Mouse (Mus musculus) activated CD4-positive, CD25-positive, alpha-beta regulatory T cell (primary cell): Measurements from ENCODE around the gene Krtap16-1. TPM values are rescaled to one million over a fixed set of nuclear protein-coding genes. Genes with fewer than 3 reads are reported as not detected.

Source experiments
- polyA plus RNA-seq, 2 experiments: library from polyadenylated mRNA; unstranded; fragments of 100-300 nt; shearing (Covaris generic); gene quantifications; one replicate each; pipeline ENCODE4 v1.2.1; 2017

Gene Krtap16-1
- polyA plus RNA-seq: not detected

DNA sequence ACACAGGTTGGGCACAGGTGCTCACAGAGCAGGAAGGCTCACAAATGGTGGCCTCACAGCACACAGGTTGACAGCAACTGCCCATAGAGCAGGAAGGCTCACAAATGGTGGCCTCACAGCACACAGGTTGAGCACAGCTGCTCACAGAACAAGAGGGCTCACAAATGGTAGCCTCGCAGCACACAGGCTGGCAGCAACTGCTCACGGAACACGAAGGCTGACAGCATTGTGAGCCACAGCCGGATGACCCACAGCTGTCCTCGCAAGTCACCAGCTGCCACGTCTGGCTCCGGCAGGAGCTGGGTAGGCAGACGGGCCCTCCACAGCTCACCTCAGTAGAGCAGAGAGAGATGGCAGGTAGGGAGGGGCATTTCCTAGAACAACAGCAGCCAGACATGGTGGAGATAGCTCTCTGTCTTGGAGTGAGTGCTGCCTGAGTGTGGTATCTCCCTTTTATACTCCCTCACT lies at the start of gene Krtap16-1:
Gene Krtap16-1 (minus strand): TSS at position 418 of the 468 bp plus-strand sequence.

DNA sequence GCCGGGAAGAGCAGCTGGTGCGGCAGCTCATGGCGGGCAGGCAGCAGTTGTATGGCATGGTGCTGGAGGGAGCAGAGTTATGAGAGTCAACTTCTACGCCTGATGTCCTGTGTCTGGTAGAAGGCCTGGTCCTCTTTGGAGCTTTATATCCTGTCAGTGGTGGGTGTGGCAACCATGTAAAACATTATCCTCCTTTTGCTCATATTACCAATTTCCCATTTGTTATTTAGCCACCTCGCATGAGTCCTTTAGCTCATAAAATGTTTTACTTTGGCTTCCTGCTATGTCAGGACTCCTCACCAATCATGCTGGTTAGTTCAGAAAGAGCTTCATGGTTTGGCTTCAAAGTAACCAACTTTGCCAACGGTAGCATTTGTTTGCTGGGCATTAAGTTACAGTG lies 43.4 kb upstream of the Krtap16-1 start, which contains the start of gene Krt33b:
Gene Krt33b (minus strand): TSS at position 101 of the 400 bp plus-strand sequence.

DNA sequence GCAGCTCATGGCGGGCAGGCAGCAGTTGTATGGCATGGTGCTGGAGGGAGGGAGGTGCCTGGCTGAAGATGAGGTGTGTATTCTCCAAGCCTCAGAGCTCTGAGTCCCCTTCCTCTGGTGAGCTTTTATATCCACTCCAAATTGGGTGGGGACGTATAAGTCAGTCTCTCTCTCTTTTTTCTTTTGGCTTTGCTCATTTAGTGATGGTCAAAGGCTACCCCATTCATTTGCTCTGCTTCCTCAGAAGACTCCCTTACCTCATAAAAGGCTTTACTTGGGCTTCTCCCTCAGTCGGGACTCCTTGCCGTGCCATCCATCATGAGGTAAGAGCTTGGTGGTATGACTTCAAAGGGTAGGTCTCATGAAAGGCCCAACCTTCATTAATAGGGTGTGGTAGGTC lies 29.7 kb upstream of the Krtap16-1 start, which contains the start of gene Krt33a:
Gene Krt33a (minus strand): TSS at position 101 of the 400 bp plus-strand sequence.

DNA sequence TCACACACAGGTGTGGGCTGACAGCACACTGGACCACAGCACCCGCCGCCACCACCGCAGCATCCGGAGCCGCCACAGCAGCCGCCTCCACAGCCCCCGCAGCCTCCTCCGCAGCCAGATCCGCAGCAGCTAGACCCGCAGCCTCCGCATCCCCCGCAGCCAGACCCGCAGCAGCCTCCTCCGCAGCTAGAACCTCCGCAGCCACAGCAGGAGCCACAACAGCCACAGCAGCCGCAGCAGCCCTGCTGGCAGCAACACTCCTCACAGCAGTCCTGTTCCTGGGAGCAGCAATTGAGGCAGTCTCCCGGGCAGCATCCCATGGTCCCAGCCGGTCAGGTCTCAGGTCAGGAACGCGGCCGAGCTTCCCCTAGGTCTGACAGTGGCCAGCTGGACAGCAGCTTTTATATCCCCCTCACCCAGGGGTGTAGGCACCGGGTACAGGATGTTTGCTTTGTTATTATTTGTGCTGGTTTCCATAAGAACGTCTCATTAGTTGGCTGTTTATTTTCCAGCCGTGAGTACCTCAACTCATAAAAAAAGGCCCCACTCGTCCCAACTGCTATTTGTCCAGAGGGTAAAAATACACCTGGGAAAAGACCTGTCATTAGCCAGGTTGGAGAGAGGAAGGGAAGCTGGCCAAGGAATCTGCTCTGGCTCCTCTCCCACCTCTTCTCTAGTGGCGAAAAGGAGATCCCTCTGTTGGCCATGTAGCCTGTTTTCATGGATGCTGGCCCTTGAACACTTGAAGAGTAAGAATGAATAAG lies 7.4 kb upstream of the Krtap16-1 start, which contains the start of gene Krtap17-1:
Gene Krtap17-1 (minus strand): TSS at position 375 of the 764 bp plus-strand sequence.

DNA sequence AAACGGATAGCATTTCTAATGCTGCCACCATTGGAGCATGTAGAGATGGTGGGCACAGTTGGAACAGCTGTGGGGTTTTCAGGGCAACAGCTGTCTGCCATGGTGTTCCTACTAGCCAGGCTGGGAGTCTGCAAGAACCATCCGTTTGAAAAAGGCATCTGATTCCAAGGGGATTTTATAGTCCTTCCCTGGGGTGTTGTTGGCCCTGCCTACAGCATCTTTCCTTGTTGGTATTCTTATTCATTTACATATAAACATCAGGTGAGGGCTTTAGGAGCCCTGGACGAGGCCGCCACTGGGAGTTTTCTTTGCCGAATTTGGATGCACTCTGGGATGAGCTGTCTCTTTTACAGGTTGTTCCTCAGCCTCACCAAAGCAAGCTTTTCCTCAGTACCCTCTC lies 7.4 kb downstream of the Krtap16-1 start, which contains the start of gene Krtap29-1:
Gene Krtap29-1 (minus strand): TSS at position 101 of the 400 bp plus-strand sequence.

DNA sequence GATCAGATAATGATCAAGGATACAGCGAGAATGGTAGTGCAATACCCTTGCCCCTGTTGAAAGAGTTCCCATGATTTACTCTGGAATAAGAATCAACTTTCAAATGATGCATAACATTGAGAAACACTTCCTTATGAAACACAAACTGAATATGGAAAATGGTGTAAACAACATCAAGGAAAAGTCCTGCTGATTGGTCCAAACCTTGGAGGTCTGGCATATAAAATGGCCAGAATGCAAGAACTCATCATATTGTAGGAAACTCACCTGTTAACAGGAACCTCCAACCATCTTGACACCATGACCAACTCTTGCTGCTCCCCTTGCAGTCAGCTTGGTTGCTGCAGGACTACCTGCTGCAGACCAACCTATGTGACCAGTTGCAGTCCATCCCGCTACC lies 38.2 kb downstream of the Krtap16-1 start, which contains the start of gene Krtap9-5:
Gene Krtap9-5 (plus strand): TSS at position 301 of the 400 bp plus-strand sequence.

DNA sequence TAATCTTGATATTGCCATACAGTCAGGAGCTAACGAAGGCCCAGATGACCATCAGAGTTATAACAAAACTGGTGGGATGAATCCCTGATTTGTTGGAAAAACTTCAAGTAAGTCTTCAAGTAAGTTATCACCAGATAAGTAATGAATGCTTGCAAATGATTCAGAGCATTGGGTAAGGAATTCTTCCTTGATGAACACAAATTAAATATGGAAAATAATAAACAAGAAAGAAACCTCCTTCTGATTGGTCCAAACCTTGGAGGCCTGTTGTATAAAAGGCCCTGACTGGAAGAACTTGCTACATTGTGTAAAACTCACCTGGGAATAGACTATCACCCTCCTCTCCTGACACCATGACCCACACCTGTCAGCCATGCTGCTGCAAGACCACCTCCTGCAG lies 50.4 kb downstream of the Krtap16-1 start, which contains the start of gene Krtap31-2:
Gene Krtap31-2 (plus strand): TSS at position 301 of the 400 bp plus-strand sequence.

Other genes with a start within 250 kb of the Krtap16-1 start
- under 1 TPM in 1 of 2 experiments, not detected in 1; 0.32 TPM for gene Gm11595, start 213.7 kb downstream of the Krtap16-1 start, polyA plus RNA-seq
- gene Krtap4-8, start 205.9 kb downstream of the Krtap16-1 start, polyA plus RNA-seq: not detected
- not detected for gene Krtap4-9, start 201.4 kb downstream of the Krtap16-1 start, polyA plus RNA-seq
- gene Gm11596, start 193.1 kb downstream of the Krtap16-1 start, polyA plus RNA-seq: not detected
- not detected for gene Gm11569, start 187.7 kb downstream of the Krtap16-1 start, polyA plus RNA-seq
- gene Gm11554, start 182.2 kb downstream of the Krtap16-1 start, polyA plus RNA-seq: not detected
- not detected for gene Krtap4-13, start 176.7 kb downstream of the Krtap16-1 start, polyA plus RNA-seq
- gene Gm11564, start 170.9 kb downstream of the Krtap16-1 start, polyA plus RNA-seq: not detected
- gene 2300003K06Rik, start 148.5 kb downstream of the Krtap16-1 start, polyA plus RNA-seq: not detected
- gene Krtap4-16, start 135.0 kb downstream of the Krtap16-1 start, polyA plus RNA-seq: not detected
- under 1 TPM in 1 of 2 experiments, not detected in 1; 0.55 TPM for gene Gm11568, start 128.7 kb downstream of the Krtap16-1 start, polyA plus RNA-seq
- gene Gm11559, start 122.1 kb downstream of the Krtap16-1 start, polyA plus RNA-seq: not detected
- not detected for gene Krtap9-1, start 113.2 kb downstream of the Krtap16-1 start, polyA plus RNA-seq
- not detected for gene Gm11567, start 107.4 kb downstream of the Krtap16-1 start, polyA plus RNA-seq
- not detected for gene Krtap31-1, start 78.7 kb downstream of the Krtap16-1 start, polyA plus RNA-seq
- gene Gm11565, start 71.8 kb downstream of the Krtap16-1 start, polyA plus RNA-seq: not detected
- gene Krtap31-2, start 50.3 kb downstream of the Krtap16-1 start, polyA plus RNA-seq: not detected
- gene Krtap9-5, start 38.1 kb downstream of the Krtap16-1 start, polyA plus RNA-seq: not detected
- gene Krtap29-1, start 7.5 kb downstream of the Krtap16-1 start, polyA plus RNA-seq: not detected
- gene Krtap17-1, start 7.4 kb upstream of the Krtap16-1 start, polyA plus RNA-seq: not detected
- under 1 TPM in 1 of 2 experiments, not detected in 1; 0.23 TPM for gene Krt33a, start 29.6 kb upstream of the Krtap16-1 start, polyA plus RNA-seq
- not detected for gene Krt33b, start 43.3 kb upstream of the Krtap16-1 start, polyA plus RNA-seq
- gene Krt34, start 55.0 kb upstream of the Krtap16-1 start, polyA plus RNA-seq: not detected
- under 1 TPM in 1 of 2 experiments, not detected in 1; 0.15 TPM for gene Krt31, start 64.0 kb upstream of the Krtap16-1 start, polyA plus RNA-seq
- not detected for gene Krt32, start 101.6 kb upstream of the Krtap16-1 start, polyA plus RNA-seq
- gene Krt35, start 109.6 kb upstream of the Krtap16-1 start, polyA plus RNA-seq: not detected
- not detected for gene Krt36, start 119.0 kb upstream of the Krtap16-1 start, polyA plus RNA-seq
- not detected for gene Krt13, start 135.0 kb upstream of the Krtap16-1 start, polyA plus RNA-seq
- not detected for gene Krt15, start 149.3 kb upstream of the Krtap16-1 start, polyA plus RNA-seq
- gene Krt19, start 162.1 kb upstream of the Krtap16-1 start, polyA plus RNA-seq: under 1 TPM in 1 of 2 experiments, not detected in 1; 0.28 TPM
- gene Krt9, start 206.6 kb upstream of the Krtap16-1 start, polyA plus RNA-seq: under 1 TPM in 1 of 2 experiments, not detected in 1; 0.06 TPM
- gene Krt14, start 221.0 kb upstream of the Krtap16-1 start, polyA plus RNA-seq: under 1 TPM in 1 of 2 experiments, not detected in 1; 0.15 TPM